Mouse (Mus musculus) heart, adult 2 months (tissue): ENCODE results near the gene Grin3b. TPM values are rescaled to one million over a fixed set of nuclear protein-coding genes. Genes with fewer than 3 reads are reported as not detected.

ENCODE experiments used
- DNase-seq, 2 experiments: peaks; one replicate each; pipeline ENCODE4 v3.0.0; 2021
- H3K27ac ChIP-seq: fragments of 200-600 bp; 2 replicates; pipeline ENCODE4 v1.8.1; 2022
- H3K27me3 ChIP-seq: fragments of 200-500 bp; 2 replicates; pipeline ENCODE4 v1.6.1; 2012; ENCODE audit warnings: mild to moderate bottlenecking, low read length, inconsistent platforms, mixed read lengths; ENCODE audit not compliant: control insufficient read depth, insufficient read depth
- H3K36me3 ChIP-seq: fragments of 200-500 bp; 2 replicates; pipeline ENCODE4 v1.6.1; 2012; ENCODE audit warnings: low read length, inconsistent platforms; ENCODE audit not compliant: control insufficient read depth, insufficient read depth
- H3K4me1 ChIP-seq: fragments of 200-500 bp; 2 replicates; pipeline ENCODE4 v1.6.1; 2011; ENCODE audit warnings: low read length; ENCODE audit not compliant: control insufficient read depth, insufficient read depth
- H3K4me3 ChIP-seq: fragments of 200-600 bp; 2 replicates; pipeline ENCODE4 v1.8.1; 2022
- H3K79me2 ChIP-seq: fragments of 200-500 bp; replicated peaks from 2 replicates; pipeline ENCODE4 v1.6.1; 2012; ENCODE audit warnings: mild to moderate bottlenecking, inconsistent platforms, low read length, moderate library complexity, mixed read lengths; ENCODE audit not compliant: control insufficient read depth, insufficient read depth
- H3K9ac ChIP-seq: fragments of 200-500 bp; 2 replicates; pipeline ENCODE4 v1.6.1; 2012; ENCODE audit warnings: low read depth, mild to moderate bottlenecking, control low read depth, inconsistent platforms, low read length, mixed read lengths
- CTCF ChIP-seq: fragments of 200-600 bp; IDR thresholded peaks from 2 replicates; pipeline ENCODE4 v1.8.1; 2022; ENCODE audit warnings: antibody characterized with exemption, mild to moderate bottlenecking, moderate library complexity
- EP300 ChIP-seq: fragments of 200-500 bp; IDR thresholded peaks from 2 replicates; pipeline ENCODE4 v1.6.1; 2011; ENCODE audit warnings: low read depth, low read length, control low read depth; ENCODE audit not compliant: insufficient read depth
- POLR2A ChIP-seq: fragments of 200-500 bp; IDR thresholded peaks from 2 replicates; pipeline ENCODE4 v1.6.1; 2011; ENCODE audit warnings: mild to moderate bottlenecking, low read depth, low read length, control low read depth; ENCODE audit not compliant: insufficient read depth
- WGBS: fragments of 180-500 bp; shearing (Covaris S2); methylation state at CpG from one replicate; pipeline ENCODE4 v1.1.7; 2018; 5-methylcytosine and 5-hydroxymethylcytosine counted together
- intact Hi-C: fragments of 180-260 bp; cut with DNase I; formaldehyde crosslinking; loops from one replicate; pipeline ENCODE4 v1.15.1; 2025
- polyA plus RNA-seq: library from polyadenylated mRNA; depleted of rRNA; stranded (reverse); fragments of >200 nt; gene quantifications from 2 replicates; pipeline ENCODE4 v1.2.3, GENCODE M21; 2012
- total RNA-seq, 2 experiments: library from RNA; stranded (reverse); gene quantifications; 2 replicates each; pipeline ENCODE4 v1.2.3; 2021

Gene Grin3b
- total and polyA plus RNA-seq, 3 experiments: 0.20 to 0.31 (median 0.29) TPM

DNA sequence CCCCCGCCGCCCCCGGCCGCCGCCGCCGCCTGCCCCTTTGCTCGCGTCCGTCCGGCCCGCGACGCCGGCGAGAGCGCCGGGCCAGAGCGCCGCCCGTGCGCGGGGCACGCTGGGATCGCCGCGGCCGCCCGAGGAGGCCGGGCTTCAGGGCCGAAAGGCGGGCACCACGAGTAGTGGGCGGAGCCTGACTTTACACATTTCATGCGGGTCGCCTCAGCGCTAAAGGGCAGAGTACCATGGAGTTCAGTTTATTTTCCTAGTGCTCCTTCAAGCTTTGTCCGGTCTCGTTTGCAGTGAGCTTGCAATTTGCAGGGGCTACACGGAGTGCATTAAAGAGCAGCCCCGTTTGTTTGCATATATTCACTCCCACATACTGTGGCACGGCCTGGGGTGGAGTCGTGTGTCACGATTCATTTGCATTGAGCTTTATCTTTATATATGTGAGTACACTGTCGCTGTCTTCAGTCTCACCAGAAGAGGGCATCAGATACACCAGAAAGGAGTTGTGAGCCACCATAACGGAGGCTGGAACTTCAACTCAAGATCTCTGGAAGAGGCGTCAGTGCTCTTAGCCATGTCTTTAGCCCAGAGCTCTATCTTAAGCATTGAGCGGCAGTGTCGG, 13.8 kb downstream of the Grin3b start, which contains the start of gene Tmem259:
Gene Tmem259 (minus strand): TSS at position 136 of the 622 bp plus-strand sequence.
- WGBS: under 1% methylated on average over 49 of the region's 49 CpGs
- TF ChIP-seq POLR2A (0 out of 2 replicates have a peak, but pooled peaks have one; percentile 8), CTCF (peak; percentile 69), EP300 (no peak)
- H3K27me3 ChIP-seq: no peaks in the 10 kb centered on the region
- H3K79me2 ChIP-seq: peaks cover 5% of the 10 kb centered on the region
- no peaks in the 10 kb centered on the region for H3K36me3 ChIP-seq
- DNase-seq: peak; percentile 92 to 93
- peak within 1 kb of the TSS; percentile 87 for H3K9ac ChIP-seq
- H3K4me1 ChIP-seq: peaks cover 20% of the 10 kb centered on the region
- intact Hi-C loops: loop anchor here (1.0 to 10.0 kb wide), 3 partner anchors 58 to 280 kb away; partner anchors contain the start of genes Arid3a, Dazap1 and Gamt
- peak within 1 kb of the TSS; percentile 92 for H3K4me3 ChIP-seq
- H3K27ac ChIP-seq: peak within 1 kb of the TSS; percentile 96

DNA sequence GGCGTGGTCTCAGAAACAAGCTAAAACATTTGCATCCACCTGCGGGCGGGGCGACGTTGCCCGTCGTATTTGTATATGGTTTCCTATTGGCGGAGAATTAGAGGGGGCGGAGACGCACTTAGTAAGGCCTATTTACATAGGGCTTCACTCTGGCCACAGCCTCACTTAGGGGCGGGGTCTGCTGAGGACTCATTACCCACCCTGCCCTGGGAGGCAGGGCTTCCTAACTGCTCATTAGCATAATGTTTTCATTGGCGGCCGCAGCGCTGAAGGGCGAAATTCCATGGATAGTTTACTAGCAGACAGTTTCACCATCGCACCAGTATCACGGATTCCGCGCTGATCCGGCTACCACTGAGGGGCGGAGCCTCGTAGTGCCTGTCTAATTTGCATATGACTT, 14.4 kb downstream of the Grin3b start:
- Histone ChIP-seq H3K36me3 (no peaks in the 10 kb centered on the region), H3K4me1 (peaks cover 23% of the 10 kb centered on the region), H3K4me3 (peak overlapping the region; percentile 92), H3K9ac (peak overlapping the region; percentile 73), H3K27ac (peak overlapping the region; percentile 96), H3K79me2 (peaks cover 5% of the 10 kb centered on the region), H3K27me3 (no peaks in the 10 kb centered on the region)
- 0% methylated on average over 22 of the region's 22 CpGs for WGBS
- TF ChIP-seq EP300 (peak; percentile 60), POLR2A (peak; percentile 50; the same call in 1 of the 2 replicates), CTCF (no peak)
- DNase-seq: peak; percentile 92 to 98
- intact Hi-C loops: loop anchor here (1.0 to 10.0 kb wide), 4 partner anchors 58 to 280 kb away; partner anchors contain the start of genes Arid3a, Dazap1 and Gamt

DNA sequence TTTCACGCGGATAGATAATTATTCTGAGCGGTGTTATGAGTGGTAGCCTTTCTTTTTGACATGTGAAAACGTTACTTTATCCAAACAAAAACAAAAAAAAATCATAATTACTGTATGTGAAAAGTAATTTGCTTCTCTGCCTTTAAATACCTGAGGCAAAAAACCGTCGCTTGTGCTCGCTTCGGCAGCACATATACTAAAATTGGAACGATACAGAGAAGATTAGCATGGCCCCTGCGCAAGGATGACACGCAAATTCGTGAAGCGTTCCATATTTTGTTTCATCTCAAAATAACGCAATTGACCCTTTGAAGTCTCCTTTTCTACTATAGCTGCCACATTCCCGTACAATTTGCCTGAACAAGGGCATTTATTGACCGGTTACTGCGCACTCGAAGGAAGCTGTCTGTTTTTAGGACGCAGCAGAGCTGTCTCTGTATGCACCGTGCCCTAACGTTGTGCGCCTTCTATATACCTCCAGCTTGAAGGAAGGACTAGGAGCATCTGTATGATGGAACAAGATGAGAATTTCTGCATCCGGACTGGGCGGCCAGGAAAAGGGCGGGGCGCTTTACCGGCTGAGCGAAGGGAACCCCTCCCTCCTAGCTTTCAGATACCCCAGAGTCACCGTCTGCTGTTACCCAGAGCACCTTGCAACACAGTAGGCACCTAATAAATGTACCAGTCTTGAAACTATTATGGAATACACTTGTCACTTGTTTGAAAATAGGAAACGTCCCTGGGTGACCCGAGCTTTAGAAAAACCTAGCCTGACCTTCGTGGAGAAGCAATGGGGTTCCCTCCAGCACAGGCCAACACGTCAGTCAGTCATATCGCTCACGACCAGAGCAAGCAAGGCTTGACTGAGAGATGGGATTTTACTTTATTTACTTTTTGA, 15.1 kb downstream of the Grin3b start:
- H3K27me3 ChIP-seq: no peaks in the 10 kb centered on the region
- WGBS: 1% methylated on average over 35 of the region's 35 CpGs
- H3K4me3 ChIP-seq: peak overlapping the region; percentile 92
- peaks cover 5% of the 10 kb centered on the region for H3K79me2 ChIP-seq
- TF ChIP-seq POLR2A (peak; percentile 74; the same call in 1 of the 2 replicates), EP300 (peak; percentile 56; the same call in 1 of the 2 replicates), CTCF (no peak)
- intact Hi-C loops: loop anchor here (2.0 to 10.0 kb wide), 4 partner anchors 59 to 279 kb away; partner anchors contain the start of genes Arid3a, Dazap1, Gamt and Stk11
- peaks cover 23% of the 10 kb centered on the region for H3K4me1 ChIP-seq
- no peaks in the 10 kb centered on the region for H3K36me3 ChIP-seq
- peak overlapping the region; percentile 84 for H3K9ac ChIP-seq
- DNase-seq: peak; percentile 81 to 84
- H3K27ac ChIP-seq: peak overlapping the region; percentile 96

DNA sequence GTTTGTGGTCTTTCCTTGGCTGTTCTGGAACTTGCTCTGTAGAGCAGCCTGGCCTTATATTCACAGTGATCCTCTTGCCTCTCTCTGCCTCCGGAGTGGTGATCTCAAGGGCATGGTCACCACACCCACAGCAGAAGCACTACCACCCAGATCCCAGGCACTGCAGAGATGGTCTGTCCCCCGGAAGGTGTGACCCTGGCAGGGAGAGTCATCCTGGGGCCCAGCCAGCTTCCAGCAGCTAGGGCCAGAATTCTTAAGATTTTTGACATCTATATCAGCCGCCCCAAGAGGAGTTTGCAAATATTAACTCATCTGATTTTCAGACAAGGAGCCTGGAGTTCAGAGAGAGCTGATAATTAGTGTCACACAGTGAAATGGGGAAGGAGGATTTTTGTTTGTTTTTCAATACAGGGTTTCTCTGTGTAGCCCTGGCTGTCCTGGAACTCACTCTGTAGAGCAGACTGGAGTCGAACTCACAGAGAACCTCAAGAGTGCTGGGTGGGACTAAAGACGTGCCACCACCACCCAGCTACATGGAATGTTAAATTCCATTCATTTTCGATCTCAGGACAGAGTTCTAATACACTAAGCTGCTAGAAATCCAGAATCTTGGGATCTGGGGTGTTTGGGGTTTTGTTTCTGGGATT, 15.8 kb downstream of the Grin3b start:
- H3K27ac ChIP-seq: peak overlapping the region; percentile 96
- no peaks in the 10 kb centered on the region for H3K36me3 ChIP-seq
- peaks cover 4% of the 10 kb centered on the region for H3K79me2 ChIP-seq
- TF ChIP-seq POLR2A (no peak), EP300 (no peak), CTCF (no peak)
- 10% methylated on average over 6 of the region's 6 CpGs for WGBS
- H3K9ac ChIP-seq: peak overlapping the region; percentile 84
- no peaks in the 10 kb centered on the region for H3K27me3 ChIP-seq
- peak; percentile 64 to 67 for DNase-seq
- intact Hi-C loops: loop anchor here (2.0 to 10.0 kb wide), 3 partner anchors 66 to 278 kb away; partner anchors contain the start of genes Dazap1, Gamt and Stk11
- H3K4me1 ChIP-seq: peaks cover 23% of the 10 kb centered on the region
- peak overlapping the region; percentile 92 for H3K4me3 ChIP-seq

DNA sequence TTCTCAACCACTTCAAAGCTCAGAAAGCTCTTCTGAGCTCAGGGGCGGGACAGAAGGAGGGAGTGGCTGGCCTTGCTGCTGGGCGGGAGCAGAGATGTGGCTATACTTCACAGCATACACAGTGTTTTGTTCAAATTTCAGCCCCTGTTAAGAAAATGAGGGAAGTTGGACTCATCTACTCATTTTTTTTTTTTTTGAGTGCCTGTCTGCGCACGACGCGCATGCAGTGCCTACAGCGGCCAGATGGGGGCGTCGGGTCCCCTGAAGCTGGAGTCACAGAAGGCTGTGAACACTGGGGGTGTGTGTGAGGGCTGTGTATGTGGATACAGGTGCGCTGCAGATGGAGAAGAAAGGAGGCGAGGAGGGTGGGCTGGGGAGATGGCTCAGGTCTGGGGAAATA, 16.4 kb downstream of the Grin3b start:
- H3K4me1 ChIP-seq: peaks cover 23% of the 10 kb centered on the region
- peaks cover 2% of the 10 kb centered on the region for H3K79me2 ChIP-seq
- H3K36me3 ChIP-seq: no peaks in the 10 kb centered on the region
- peak; percentile 88 to 91 for DNase-seq
- intact Hi-C loops: loop anchor here (2.0 to 10.0 kb wide), 3 partner anchors 65 to 278 kb away; partner anchors contain the start of genes Dazap1, Gamt and Stk11
- peak overlapping the region; percentile 96 for H3K27ac ChIP-seq
- H3K9ac ChIP-seq: no peak overlapping the region
- TF ChIP-seq POLR2A: 0 out of 2 replicates have a peak, but pooled peaks have one; percentile 13
- peak; percentile 98 for TF ChIP-seq CTCF
- 0 out of 2 replicates have a peak, but pooled peaks have one; percentile 20 for TF ChIP-seq EP300
- peak overlapping the region; percentile 15; the same call in 1 of the 2 replicates for H3K4me3 ChIP-seq
- H3K27me3 ChIP-seq: no peaks in the 10 kb centered on the region
- 9% methylated on average over 11 of the region's 11 CpGs for WGBS
